Mouse (Mus musculus) neural tube, embryonic 12.5 days (tissue): ENCODE measurements around the gene Runx3. TPM values are rescaled to one million over a fixed set of nuclear protein-coding genes. Genes with fewer than 3 reads are reported as not detected.

Experiments used
- ATAC-seq: fragments of 200-750 bp; cut with Nextera tagmentation; 2 replicates; pipeline ENCODE4 v1.8.0; 2017; ENCODE audit warnings: low read depth, mild to moderate bottlenecking, moderate TSS enrichment, moderate library complexity; ENCODE audit not compliant: low FRiP score
- H3K27ac ChIP-seq: fragments of 300-500 bp; sonication (generic); 2 replicates; pipeline ENCODE4 v1.5.1; 2016
- H3K27me3 ChIP-seq: fragments of 300-500 bp; sonication (generic); replicated peaks from 2 replicates; pipeline ENCODE4 v1.6.1; 2016; ENCODE audit warnings: mild to moderate bottlenecking
- H3K36me3 ChIP-seq: fragments of 300-500 bp; sonication (generic); 2 replicates; pipeline ENCODE4 v1.6.1; 2016; ENCODE audit warnings: mild to moderate bottlenecking
- H3K4me1 ChIP-seq: fragments of 300-500 bp; sonication (generic); 2 replicates; pipeline ENCODE4 v1.6.1; 2016
- H3K4me2 ChIP-seq: fragments of 300-500 bp; sonication (generic); replicated peaks from 2 replicates; pipeline ENCODE4 v1.6.1; 2016; ENCODE audit warnings: mild to moderate bottlenecking
- H3K4me3 ChIP-seq: fragments of 300-500 bp; sonication (generic); 2 replicates; pipeline ENCODE4 v1.5.1; 2016
- H3K9ac ChIP-seq: fragments of 300-500 bp; sonication (generic); 2 replicates; pipeline ENCODE4 v1.6.1; 2016; ENCODE audit warnings: mild to moderate bottlenecking
- H3K9me3 ChIP-seq: fragments of 300-500 bp; sonication (generic); 2 replicates; pipeline ENCODE4 v1.6.1; 2016; ENCODE audit warnings: mild to moderate bottlenecking
- WGBS: fragments of 180-500 bp; shearing (Covaris S2); methylation state at CpG from one replicate; pipeline ENCODE4 v1.1.7; 2016; 5-methylcytosine and 5-hydroxymethylcytosine counted together
- polyA plus RNA-seq: library from polyadenylated mRNA; unstranded; fragments of >200 nt; fragmentation: Nextera tagmentation; extraction: Ambion mirVana; gene quantifications from 2 replicates; pipeline ENCODE4 v1.2.1, GENCODE M21; 2016

Runx3 gene
- polyA plus RNA-seq, 1 experiment from 2014 or later, result 2.1 TPM

DNA sequence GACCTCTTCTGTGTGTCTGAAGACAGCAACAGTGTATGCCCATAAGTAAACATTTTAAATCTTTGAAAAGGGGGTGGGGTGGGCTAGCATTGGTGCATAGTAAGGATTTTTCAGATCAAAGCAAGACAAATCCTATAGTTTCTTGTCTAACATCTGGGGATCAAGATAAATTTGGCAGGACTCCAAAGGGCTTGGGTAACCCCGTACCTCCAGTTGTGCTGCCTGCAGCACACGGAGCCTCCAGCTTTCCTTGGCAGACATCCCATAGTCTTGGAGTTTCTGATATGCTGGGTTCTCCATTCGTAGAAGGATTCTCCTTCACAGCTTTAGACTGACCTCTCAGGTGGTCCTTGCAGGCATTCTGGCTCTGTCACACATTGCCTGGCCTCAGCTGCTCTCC lies 27.6 kb upstream of the Runx3 start:
- no peaks in the 10 kb centered on the region for H3K27me3 ChIP-seq
- H3K4me3 ChIP-seq, result no peak overlapping the region
- H3K9ac ChIP-seq, result no peak overlapping the region
- ATAC-seq, result no peak
- H3K4me1 ChIP-seq, result no peaks in the 10 kb centered on the region
- 85% methylated on average over 3 of the region's 3 CpGs for WGBS
- H3K9me3 ChIP-seq, result no peaks in the 10 kb centered on the region
- H3K36me3 ChIP-seq, result no peaks in the 10 kb centered on the region
- no peak overlapping the region for H3K27ac ChIP-seq
- no peak overlapping the region for H3K4me2 ChIP-seq

GRCm38 (mm10) chr4:135095693-135096092 lies 24.8 kb upstream of the Runx3 start:
- no peak overlapping the region for H3K27ac ChIP-seq
- no peaks in the 10 kb centered on the region for H3K27me3 ChIP-seq
- no peaks in the 10 kb centered on the region for H3K9me3 ChIP-seq
- no peak overlapping the region for H3K9ac ChIP-seq
- WGBS, result 89% methylated on average over 8 of the region's 8 CpGs
- H3K4me1 ChIP-seq, result no peaks in the 10 kb centered on the region
- no peak overlapping the region for H3K4me3 ChIP-seq
- ATAC-seq, result no peak
- H3K36me3 ChIP-seq, result no peaks in the 10 kb centered on the region
- H3K4me2 ChIP-seq, result no peak overlapping the region

DNA sequence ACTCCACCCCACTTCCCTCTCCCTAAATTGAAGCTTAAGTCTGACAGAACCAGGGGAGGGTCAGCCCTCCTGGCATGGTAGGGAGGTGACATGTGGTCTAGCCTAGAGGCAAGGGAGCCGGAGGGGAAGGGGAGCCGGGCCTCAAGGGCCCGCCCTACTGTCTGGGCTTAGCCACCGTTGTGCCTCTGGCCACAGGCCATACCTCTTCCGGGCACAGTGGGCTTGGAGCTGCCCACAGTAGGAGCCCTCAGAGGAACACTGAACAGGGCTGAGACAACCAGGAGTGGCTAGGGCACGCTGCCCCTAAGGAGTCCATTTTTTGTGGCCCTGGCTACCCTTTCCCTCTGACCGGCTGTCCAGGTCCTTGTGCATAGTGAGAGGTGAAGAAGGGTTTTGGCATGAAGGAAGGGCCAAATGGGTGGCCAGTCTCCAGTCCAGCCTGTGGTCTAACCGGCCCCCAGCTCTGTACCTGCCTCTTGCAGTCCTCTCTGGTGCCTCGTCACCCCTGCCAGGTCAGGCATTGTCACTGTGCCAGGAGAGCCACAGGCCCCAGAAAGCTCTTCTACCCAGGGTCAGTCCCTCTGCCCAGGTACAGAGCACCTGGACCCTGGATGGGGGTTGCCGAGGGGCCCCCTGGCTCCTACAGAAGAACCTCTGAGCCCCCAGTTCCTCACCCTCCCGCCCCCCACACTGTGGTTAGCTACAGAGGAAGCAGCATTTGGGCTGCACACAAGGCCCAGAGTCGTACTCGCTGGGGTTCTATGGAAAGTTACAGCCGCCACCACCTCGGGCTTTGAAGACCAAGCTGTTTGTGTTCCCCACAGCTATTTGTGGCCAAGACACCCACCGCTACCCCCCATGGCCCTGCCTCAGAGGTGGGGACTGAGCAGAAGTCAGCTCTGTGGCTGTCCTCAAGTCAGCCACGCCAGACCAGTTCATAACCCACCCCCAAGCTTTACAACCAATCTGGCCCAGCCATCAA lies 22.3 kb upstream of the Runx3 start:
- Histone ChIP-seq H3K4me3 (no peak overlapping the region), H3K9ac (no peak overlapping the region), H3K27me3 (no peaks in the 10 kb centered on the region), H3K4me2 (no peak overlapping the region), H3K27ac (no peak overlapping the region), H3K4me1 (no peaks in the 10 kb centered on the region), H3K36me3 (no peaks in the 10 kb centered on the region), H3K9me3 (no peaks in the 10 kb centered on the region)
- WGBS, result 87% methylated on average over 17 of the region's 17 CpGs
- no peak for ATAC-seq

- WGBS, result 84% methylated on average over 13 of the region's 13 CpGs
- no peak for ATAC-seq
- H3K9ac ChIP-seq, result no peak overlapping the region
- H3K4me3 ChIP-seq, result no peak overlapping the region
- no peaks in the 10 kb centered on the region for H3K4me1 ChIP-seq
- H3K27ac ChIP-seq, result no peak overlapping the region
- H3K27me3 ChIP-seq, result no peaks in the 10 kb centered on the region
- H3K36me3 ChIP-seq, result no peaks in the 10 kb centered on the region
- no peaks in the 10 kb centered on the region for H3K9me3 ChIP-seq
- H3K4me2 ChIP-seq, result no peak overlapping the region
Observed at GRCm38 (mm10) chr4:135102019-135102740, 18.3 kb upstream of the Runx3 start.

DNA sequence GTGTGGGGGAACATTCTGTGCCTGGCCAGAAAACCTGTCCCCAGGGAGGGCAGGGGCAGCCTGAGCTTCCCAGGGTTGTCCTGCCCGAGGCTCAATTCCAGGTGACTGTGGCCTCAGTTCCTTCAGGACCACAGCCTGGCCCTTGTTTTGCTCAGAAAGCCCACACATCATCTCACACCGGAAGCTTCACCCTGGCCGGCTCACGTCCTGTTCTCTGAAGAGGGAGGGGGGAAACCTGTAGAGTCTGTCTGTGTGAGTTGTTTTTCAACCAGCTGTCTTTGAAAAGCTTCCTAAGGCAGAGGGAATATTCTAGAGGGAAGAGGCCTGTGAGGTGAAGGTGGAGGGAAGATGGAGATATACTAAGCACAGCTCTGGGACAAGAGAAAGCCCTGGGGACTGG lies 17.7 kb upstream of the Runx3 start:
- no peak for ATAC-seq
- H3K9me3 ChIP-seq, result no peaks in the 10 kb centered on the region
- H3K27ac ChIP-seq, result no peak overlapping the region
- H3K9ac ChIP-seq, result no peak overlapping the region
- H3K36me3 ChIP-seq, result no peaks in the 10 kb centered on the region
- no peak overlapping the region for H3K4me2 ChIP-seq
- 49% methylated on average over 4 of the region's 4 CpGs for whole genome bisulfite sequencing
- H3K4me3 ChIP-seq, result no peak overlapping the region
- no peaks in the 10 kb centered on the region for H3K4me1 ChIP-seq
- no peaks in the 10 kb centered on the region for H3K27me3 ChIP-seq

DNA sequence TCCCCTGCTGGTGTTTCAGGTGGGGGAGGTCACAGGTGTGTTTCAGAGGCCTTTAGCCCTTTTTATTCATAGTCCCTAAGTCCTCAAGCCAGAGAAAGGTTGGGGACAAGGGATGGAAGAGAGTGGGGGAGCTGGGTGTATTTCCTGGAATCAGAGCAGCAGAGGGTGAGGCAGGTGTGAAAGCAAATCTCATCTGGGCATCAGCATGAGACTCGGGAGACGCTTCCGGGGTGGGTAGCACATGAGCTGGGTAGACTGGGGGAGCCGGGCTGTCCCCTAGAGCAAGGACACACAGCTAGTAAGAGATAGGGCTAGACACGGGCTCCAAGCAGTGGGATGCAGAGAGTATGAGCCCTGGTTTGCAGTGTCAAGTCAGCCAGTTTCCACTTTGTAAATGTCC lies 16.7 kb upstream of the Runx3 start:
- no peak for ATAC-seq
- H3K9me3 ChIP-seq, result no peaks in the 10 kb centered on the region
- no peak overlapping the region for H3K4me2 ChIP-seq
- no peak overlapping the region for H3K9ac ChIP-seq
- no peaks in the 10 kb centered on the region for H3K4me1 ChIP-seq
- H3K27ac ChIP-seq, result no peak overlapping the region
- WGBS, result 71% methylated on average over 5 of the region's 5 CpGs
- no peak overlapping the region for H3K4me3 ChIP-seq
- no peaks in the 10 kb centered on the region for H3K27me3 ChIP-seq
- H3K36me3 ChIP-seq, result no peaks in the 10 kb centered on the region

- H3K4me3 ChIP-seq, result no peak overlapping the region
- 52% methylated on average over 4 of the region's 4 CpGs for WGBS
- H3K27me3 ChIP-seq, result no peaks in the 10 kb centered on the region
- peaks cover 2% of the 10 kb centered on the region; the same call in 1 of the 2 replicates for H3K9me3 ChIP-seq
- H3K36me3 ChIP-seq, result no peaks in the 10 kb centered on the region
- no peak overlapping the region for H3K4me2 ChIP-seq
- no peak for ATAC-seq
- no peak overlapping the region for H3K9ac ChIP-seq
- H3K27ac ChIP-seq, result no peak overlapping the region
- no peaks in the 10 kb centered on the region for H3K4me1 ChIP-seq
Observed at GRCm38 (mm10) chr4:135106968-135107367, 13.5 kb upstream of the Runx3 start.

- no peak overlapping the region for H3K4me3 ChIP-seq
- H3K27ac ChIP-seq, result no peak overlapping the region
- no peak overlapping the region for H3K4me2 ChIP-seq
- H3K9ac ChIP-seq, result no peak overlapping the region
- no peaks in the 10 kb centered on the region for H3K4me1 ChIP-seq
- no peak for ATAC-seq
- 84% methylated on average over 3 of the region's 3 CpGs for WGBS
- H3K9me3 ChIP-seq, result peaks cover 8% of the 10 kb centered on the region; the same call in 1 of the 2 replicates
- no peaks in the 10 kb centered on the region for H3K27me3 ChIP-seq
- H3K36me3 ChIP-seq, result no peaks in the 10 kb centered on the region
Observed at GRCm38 (mm10) chr4:135108666-135109065, 11.8 kb upstream of the Runx3 start.

DNA sequence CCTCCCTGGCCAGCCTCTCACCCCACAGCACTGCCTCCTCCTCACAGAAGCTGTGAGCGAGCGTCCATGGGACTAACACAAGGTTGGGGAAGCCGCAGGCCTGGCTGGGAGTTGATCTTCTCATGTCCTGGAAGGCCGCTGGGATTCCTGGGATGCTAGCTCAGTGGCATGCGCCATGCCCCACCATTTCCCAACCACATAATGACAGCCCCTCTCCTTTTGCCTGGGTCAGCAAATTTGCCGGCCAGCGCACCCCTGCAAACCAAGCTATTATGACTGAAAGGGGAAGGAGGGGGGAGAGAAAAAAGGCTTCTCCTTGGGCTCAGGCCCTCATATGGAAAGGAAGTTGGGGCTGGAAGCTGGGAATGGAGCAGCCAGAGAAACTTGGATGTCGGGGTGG lies 6.8 kb upstream of the Runx3 start:
- WGBS, result 85% methylated on average over 8 of the region's 8 CpGs
- peaks cover 8% of the 10 kb centered on the region; the same call in 1 of the 2 replicates for H3K9me3 ChIP-seq
- H3K27ac ChIP-seq, result no peak overlapping the region
- no peaks in the 10 kb centered on the region for H3K27me3 ChIP-seq
- no peak overlapping the region for H3K4me2 ChIP-seq
- no peak overlapping the region for H3K9ac ChIP-seq
- no peak for ATAC-seq
- H3K4me1 ChIP-seq, result no peaks in the 10 kb centered on the region
- no peaks in the 10 kb centered on the region for H3K36me3 ChIP-seq
- no peak overlapping the region for H3K4me3 ChIP-seq

- Histone ChIP-seq H3K4me2 (no peak overlapping the region), H3K9me3 (peaks cover 8% of the 10 kb centered on the region; the same call in 1 of the 2 replicates), H3K4me1 (no peaks in the 10 kb centered on the region), H3K9ac (no peak overlapping the region), H3K4me3 (no peak overlapping the region), H3K27me3 (no peaks in the 10 kb centered on the region), H3K27ac (no peak overlapping the region), H3K36me3 (no peaks in the 10 kb centered on the region)
- WGBS, result 80% methylated on average over 10 of the region's 10 CpGs
- ATAC-seq, result no peak
Observed at GRCm38 (mm10) chr4:135114301-135114700, 6.2 kb upstream of the Runx3 start.

GRCm38 (mm10) chr4:135115426-135116170 lies 4.9 kb upstream of the Runx3 start:
- ATAC-seq, result no peak
- Histone ChIP-seq H3K4me3 (no peak overlapping the region), H3K27ac (no peak overlapping the region), H3K4me2 (no peak overlapping the region), H3K9me3 (peaks cover 8% of the 10 kb centered on the region; the same call in 1 of the 2 replicates), H3K4me1 (no peaks in the 10 kb centered on the region), H3K27me3 (no peaks in the 10 kb centered on the region), H3K36me3 (no peaks in the 10 kb centered on the region), H3K9ac (no peak overlapping the region)
- WGBS, result 65% methylated on average over 14 of the region's 14 CpGs

DNA sequence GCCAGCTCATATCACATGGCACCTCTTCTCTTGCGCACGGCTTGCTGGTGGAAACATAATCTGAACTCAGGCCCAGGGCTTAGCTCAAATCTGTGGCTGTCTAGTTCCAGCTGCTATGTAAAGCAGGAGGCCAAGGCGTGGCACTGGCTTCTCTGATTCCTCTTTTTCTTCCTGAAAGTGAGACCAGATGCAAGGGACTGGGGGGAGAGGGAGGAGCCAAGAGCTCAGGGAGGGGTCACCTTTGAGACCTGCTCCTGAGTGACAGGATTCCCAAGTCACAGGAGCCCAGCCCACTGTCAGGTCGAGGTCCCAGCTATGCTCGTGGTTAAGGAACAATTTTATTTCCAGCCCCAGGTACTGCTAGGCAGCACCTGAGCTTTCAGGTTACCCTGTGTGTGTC lies 4.1 kb upstream of the Runx3 start:
- Histone ChIP-seq H3K9ac (no peak overlapping the region), H3K27ac (no peak overlapping the region), H3K4me2 (no peak overlapping the region), H3K27me3 (no peaks in the 10 kb centered on the region), H3K4me1 (no peaks in the 10 kb centered on the region), H3K4me3 (no peak overlapping the region), H3K36me3 (no peaks in the 10 kb centered on the region), H3K9me3 (peaks cover 8% of the 10 kb centered on the region; the same call in 1 of the 2 replicates)
- WGBS, result 74% methylated on average over 5 of the region's 5 CpGs
- no peak for ATAC-seq
